Comparison of ENCODE assay signal across 11 mouse cellular contexts in genomic region chr5:38499316-38499811, GRCm38 (mm10). TPM values are rescaled to one million over a fixed set of nuclear protein-coding genes. Genes with fewer than 3 reads are reported as not detected.
DNase-seq lines count a peak whose midpoint lies in the region; ATAC-seq and TF ChIP-seq lines count a peak whose summit lies in the region.
"Had no signal": no experiment of that assay in that cellular context is flagged by ENCODE, and none has a peak within 500 bp of the region (broad histone marks: within the 10 kb centered on the region; RNA-seq: fewer than 3 reads in every experiment).

No protein-coding gene starts in this region.

- H3K9me3 ChIP-seq in hindbrain, embryonic 13.5 days = no peaks in the 10 kb centered on the region
- H3K9me3 ChIP-seq in hindbrain, embryonic 11.5 days (ENCODE audit: control insufficient read depth, low read length) = no peaks in the 10 kb centered on the region
- no peaks in the 10 kb centered on the region for H3K9me3 ChIP-seq in intestine, postnatal 0 days (ENCODE audit: control insufficient read depth)

- no peak overlapping the region; the same call in 1 of the 2 replicates for H3K27ac ChIP-seq in hindbrain, embryonic 13.5 days
- no peak overlapping the region for H3K27ac ChIP-seq in hindbrain, embryonic 11.5 days (ENCODE audit: low read depth, low read length)
- H3K27ac ChIP-seq in intestine, postnatal 0 days (ENCODE audit: low read depth, low read length) = no peak overlapping the region

- no peak overlapping the region for H3K4me3 ChIP-seq in hindbrain, embryonic 13.5 days
- no peak overlapping the region for H3K4me3 ChIP-seq in hindbrain, embryonic 11.5 days (ENCODE audit: low read depth, low read length)
- H3K4me3 ChIP-seq in intestine, postnatal 0 days (ENCODE audit: low read depth, low read length) = no peak overlapping the region

- no peak for TF ChIP-seq CTCF in brain, embryonic 14.5 days (IDR thresholded peaks at IDR 0.05; ENCODE audit: borderline replicate concordance, extremely low read depth, insufficient read depth, insufficient read length)
- no peak for TF ChIP-seq CTCF in intestine, postnatal 0 days (IDR thresholded peaks at IDR 0.05; ENCODE audit: low read depth)

- TF ChIP-seq POLR2A in brain, embryonic 14.5 days (IDR thresholded peaks at IDR 0.05; ENCODE audit: borderline replicate concordance, extremely low read depth, insufficient read depth, insufficient read length, poor library complexity, severe bottlenecking) = no peak

- no peaks in the 10 kb centered on the region for H3K4me1 ChIP-seq in hindbrain, embryonic 13.5 days (replicated peaks)
- no peaks in the 10 kb centered on the region for H3K4me1 ChIP-seq in hindbrain, embryonic 11.5 days (replicated peaks; ENCODE audit: control insufficient read depth, insufficient read depth, low read length)
- no peaks in the 10 kb centered on the region for H3K4me1 ChIP-seq in intestine, postnatal 0 days (replicated peaks; ENCODE audit: control insufficient read depth, insufficient read depth, low read length)

- H3K4me2 ChIP-seq in hindbrain, embryonic 13.5 days = no peak overlapping the region
- H3K4me2 ChIP-seq in hindbrain, embryonic 11.5 days (replicated peaks; ENCODE audit: low read depth, low read length) = no peak overlapping the region
- H3K4me2 ChIP-seq in intestine, postnatal 0 days (replicated peaks; ENCODE audit: low read depth) = no peak overlapping the region

- H3K27me3 ChIP-seq in hindbrain, embryonic 13.5 days = no peaks in the 10 kb centered on the region
- no peaks in the 10 kb centered on the region for H3K27me3 ChIP-seq in hindbrain, embryonic 11.5 days (ENCODE audit: control insufficient read depth, insufficient read depth, low read length)
- no peaks in the 10 kb centered on the region for H3K27me3 ChIP-seq in intestine, postnatal 0 days (replicated peaks; ENCODE audit: control insufficient read depth, insufficient read depth, low read length)

- WGBS in hindbrain, embryonic 13.5 days = 73% methylated on average over 7 of the region's 7 CpGs
- 80% methylated on average over 7 of the region's 7 CpGs for WGBS in hindbrain, embryonic 11.5 days
- 84% methylated on average over 7 of the region's 7 CpGs for WGBS in intestine, postnatal 0 days

- DNase-seq in hindbrain, embryonic 11.5 days (ENCODE audit: low spot score) = no peak
- DNase-seq in left cerebral cortex, postnatal 14 days (ENCODE audit: low spot score in 2 of 2) = peak; percentile 20 to 60
- DNase-seq in left cerebral cortex, postnatal 36 days (ENCODE audit: low spot score in 2 of 2) = no peak
- DNase-seq in brain, embryonic 14.5 days (ENCODE audit: low read depth) = peak; percentile 44
- DNase-seq in adrenal gland, postnatal 14 days = no peak
- no peak for DNase-seq in adipocyte (ENCODE audit: low spot score)
- DNase-seq: cerebellum, postnatal 14 days; gastrocnemius, postnatal 36 days; thymus, adult 18-20 months had no signal

- H3K9ac ChIP-seq in hindbrain, embryonic 13.5 days = no peak overlapping the region
- H3K9ac ChIP-seq in hindbrain, embryonic 11.5 days (ENCODE audit: low read depth, low read length) = no peak overlapping the region
- H3K9ac ChIP-seq in intestine, postnatal 0 days (ENCODE audit: low read depth, low read length) = no peak overlapping the region

- peak; percentile 54; the same call in 1 of the 2 replicates for ATAC-seq in hindbrain, embryonic 13.5 days (ENCODE audit: low FRiP score)
- ATAC-seq in hindbrain, embryonic 11.5 days (ENCODE audit: low FRiP score) = no peak
- 0 out of 2 replicates have a peak, but pooled peaks have one; percentile 22 for ATAC-seq in intestine, postnatal 0 days

- intact Hi-C loops in left cerebral cortex, postnatal 14 days (cut with DNase I) = no loop called here
- intact Hi-C loops in left cerebral cortex, postnatal 36 days (cut with DNase I) = no loop called here

- H3K36me3 ChIP-seq in hindbrain, embryonic 13.5 days = no peaks in the 10 kb centered on the region
- no peaks in the 10 kb centered on the region for H3K36me3 ChIP-seq in hindbrain, embryonic 11.5 days (ENCODE audit: control insufficient read depth, insufficient read depth, low read length)
- no peaks in the 10 kb centered on the region for H3K36me3 ChIP-seq in intestine, postnatal 0 days (ENCODE audit: control insufficient read depth, insufficient read depth)

RNA-seq across cellular contexts. Expression of gene Slc2a9, which starts 3.6 kb away (rescaled TPM):
- 0.13 and 0.19 TPM in 2 replicates for polyA plus RNA-seq in hindbrain, embryonic 13.5 days (2015; fragmentation: Nextera tagmentation; extraction: Ambion mirVana)
- 0.13 and 0.15 TPM in 2 replicates for polyA plus RNA-seq in hindbrain, embryonic 11.5 days (2014; fragmentation: Nextera tagmentation; extraction: Ambion mirVana)
- 1 to 10 TPM in 1 of 2 experiments, under 1 TPM in 1; 0.93 to 1.3 TPM for total RNA-seq in left cerebral cortex, postnatal 14 days (2021)
- total RNA-seq in left cerebral cortex, postnatal 36 days (2021) = under 1 TPM; 0.39 to 0.63 TPM
- 0.28 and 0.81 TPM in 2 replicates for polyA plus RNA-seq in brain, embryonic 14.5 days (2012; rRNA removed)
- polyA plus RNA-seq in intestine, postnatal 0 days (2015; fragmentation: Nextera tagmentation; extraction: Ambion mirVana) = 2.4 and 3.4 TPM in 2 replicates
- 2.7 and 5.9 TPM in 2 replicates for total RNA-seq in adrenal gland, postnatal 14 days (2021)

Comparison
In these comparisons a context has a peak if more than half of its experiments do, and no peak if none do; other contexts are left out.
1. DNase-seq: peak in left cerebral cortex, postnatal 14 days (2 of 2) and brain, embryonic 14.5 days (single experiment); none in hindbrain, embryonic 11.5 days (single experiment), left cerebral cortex, postnatal 36 days (0 of 2), adrenal gland, postnatal 14 days (single experiment) and adipocyte (single experiment).